Mouse (Mus musculus): ENCODE measurements at regions not wholly inside any gene's neighbourhood (a gene's known extent, or its start where the extent isn't known, plus 50 kb on each side); places are given as distances from the start of the nearest gene placed in this dataset.

- no peak for DNase-seq
Measured at GRCm38 (mm10) chr8:35192515-35192914, 573.1 kb upstream of the Gm19410 start.

GRCm38 (mm10) chr8:35193771-35194170, 571.8 kb upstream of the Gm19410 start:
- peak; percentile 45 for DNase-seq

- DNase-seq: peak; percentile 31
Measured at GRCm38 (mm10) chr8:35196189-35196588, 569.4 kb upstream of the Gm19410 start.

- no peak for DNase-seq
Measured at GRCm38 (mm10) chr8:35198766-35199165, 566.8 kb upstream of the Gm19410 start.

- peak; percentile 36 for DNase-seq
Measured at GRCm38 (mm10) chr8:35201416-35201815, 564.2 kb upstream of the Gm19410 start.

- DNase-seq: no peak
Measured at GRCm38 (mm10) chr8:35204971-35205370, 560.6 kb upstream of the Gm19410 start.

GRCm38 (mm10) chr8:35205536-35205935, 560.1 kb upstream of the Gm19410 start:
- peak; percentile 81 for DNase-seq

GRCm38 (mm10) chr8:35206271-35206670, 559.3 kb upstream of the Gm19410 start:
- peak; percentile 61 for DNase-seq

GRCm38 (mm10) chr8:35208357-35208756, 557.2 kb upstream of the Gm19410 start:
- no peak for DNase-seq

- DNase-seq: peak; percentile 79
Measured at GRCm38 (mm10) chr8:35211506-35212452, 553.8 kb upstream of the Gm19410 start.

- no peak for DNase-seq
Measured at GRCm38 (mm10) chr8:35213515-35213914, 552.1 kb upstream of the Gm19410 start.

GRCm38 (mm10) chr8:35217604-35218003, 548.0 kb upstream of the Gm19410 start:
- no peak for DNase-seq

GRCm38 (mm10) chr8:35218327-35218726, 547.3 kb upstream of the Gm19410 start:
- peak; percentile 72 for DNase-seq

GRCm38 (mm10) chr8:35224053-35224924, 541.3 kb upstream of the Gm19410 start:
- no peak for DNase-seq

GRCm38 (mm10) chr8:35224925-35225244, 540.7 kb upstream of the Gm19410 start:
- DNase-seq: no peak

GRCm38 (mm10) chr8:35227079-35227478, 538.5 kb upstream of the Gm19410 start:
- DNase-seq: no peak

- no peak for DNase-seq
Measured at GRCm38 (mm10) chr8:35228449-35228848, 537.1 kb upstream of the Gm19410 start.

- no peak for DNase-seq
Measured at GRCm38 (mm10) chr8:35233520-35234186, 531.9 kb upstream of the Gm19410 start.

- no peak for DNase-seq
Measured at GRCm38 (mm10) chr8:35234436-35234835, 531.2 kb upstream of the Gm19410 start.

- DNase-seq: no peak
Measured at GRCm38 (mm10) chr8:35235815-35236509, 529.6 kb upstream of the Gm19410 start.

GRCm38 (mm10) chr8:35237279-35237678, 528.3 kb upstream of the Gm19410 start:
- no peak for DNase-seq

GRCm38 (mm10) chr8:35240884-35241283, 524.7 kb upstream of the Gm19410 start:
- no peak for DNase-seq
